Mouse (Mus musculus): ENCODE results near the gene Plekhs1.

The Plekhs1 gene

DNA sequence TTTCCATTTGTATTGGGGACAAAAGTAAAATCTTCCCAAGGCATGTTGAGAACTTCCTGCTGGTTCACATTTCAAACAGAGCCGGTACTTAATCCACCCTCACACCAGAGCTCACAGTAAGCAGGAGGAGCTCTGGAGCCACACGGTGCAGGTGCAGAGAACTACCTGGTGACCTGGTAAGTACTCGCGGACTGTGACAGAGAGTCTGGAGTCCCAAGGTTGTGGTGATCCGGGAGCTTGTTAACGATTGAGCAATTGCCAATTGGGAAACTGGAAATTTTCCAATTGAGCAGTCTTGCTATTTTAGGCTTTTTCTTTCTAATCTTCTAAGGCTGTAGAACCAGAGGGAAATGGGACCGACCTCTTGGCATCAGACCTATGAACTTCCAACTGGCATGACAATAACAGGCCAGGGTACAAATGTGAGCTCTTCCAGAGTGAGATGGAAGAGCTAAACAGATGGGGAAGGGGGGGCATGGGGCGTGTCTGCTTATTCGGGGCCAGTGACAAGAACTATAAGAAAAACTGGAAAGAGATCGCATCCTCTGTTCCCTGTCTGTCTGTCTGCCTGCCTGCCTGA, at the start of gene Plekhs1:
Plekhs1 (plus strand) TSS at position 119 of the 580 bp plus-strand sequence.
- DNase-seq (ENCODE audit: low spot score) = peak; percentile 47

GRCm38 (mm10) chr19:56418404-56418803, 43.0 kb upstream of the Plekhs1 start:
- DNase-seq (ENCODE audit: low spot score) = no peak

DNA sequence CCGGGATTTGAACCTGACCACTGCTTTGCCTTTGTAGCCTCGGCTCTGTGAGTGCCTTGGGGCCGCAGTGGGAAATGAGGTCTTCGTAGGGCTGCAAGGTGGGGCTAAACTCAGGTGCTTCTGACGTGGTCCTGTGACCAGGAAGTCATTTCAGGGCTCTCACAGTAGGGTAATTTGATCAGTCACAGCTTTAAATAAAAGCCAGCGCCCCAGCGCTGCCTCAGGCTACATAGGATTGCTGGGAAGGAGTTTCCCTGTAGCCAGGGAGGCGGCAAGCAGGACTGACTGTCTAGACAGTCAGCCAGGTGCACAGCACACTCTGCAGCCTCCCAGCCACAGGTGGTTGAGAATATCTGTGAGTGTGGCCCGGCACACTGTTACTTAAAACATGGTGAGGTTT, 42.0 kb upstream of the Plekhs1 start:
- DNase-seq (ENCODE audit: low spot score) = no peak

DNA sequence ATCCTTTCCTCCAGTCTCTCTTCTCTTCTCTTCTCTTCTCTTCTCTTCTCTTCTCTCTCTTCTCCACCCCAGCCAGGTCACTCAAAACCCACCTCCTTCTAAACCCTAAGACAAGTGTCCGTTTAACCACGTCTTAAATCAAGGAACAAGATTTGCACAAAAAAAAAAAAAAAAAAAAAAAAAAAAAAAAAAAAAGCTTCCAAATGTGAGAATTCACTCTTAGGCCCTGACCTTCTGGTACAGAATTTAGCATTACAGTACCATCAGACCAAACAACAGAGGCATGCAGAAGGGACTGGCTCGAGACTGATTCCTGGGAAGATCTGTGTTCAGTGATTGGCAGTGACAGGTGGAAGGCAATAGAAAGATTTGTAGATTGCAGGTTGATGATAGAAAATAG, 41.1 kb upstream of the Plekhs1 start:
- DNase-seq (ENCODE audit: low spot score) = no peak

DNA sequence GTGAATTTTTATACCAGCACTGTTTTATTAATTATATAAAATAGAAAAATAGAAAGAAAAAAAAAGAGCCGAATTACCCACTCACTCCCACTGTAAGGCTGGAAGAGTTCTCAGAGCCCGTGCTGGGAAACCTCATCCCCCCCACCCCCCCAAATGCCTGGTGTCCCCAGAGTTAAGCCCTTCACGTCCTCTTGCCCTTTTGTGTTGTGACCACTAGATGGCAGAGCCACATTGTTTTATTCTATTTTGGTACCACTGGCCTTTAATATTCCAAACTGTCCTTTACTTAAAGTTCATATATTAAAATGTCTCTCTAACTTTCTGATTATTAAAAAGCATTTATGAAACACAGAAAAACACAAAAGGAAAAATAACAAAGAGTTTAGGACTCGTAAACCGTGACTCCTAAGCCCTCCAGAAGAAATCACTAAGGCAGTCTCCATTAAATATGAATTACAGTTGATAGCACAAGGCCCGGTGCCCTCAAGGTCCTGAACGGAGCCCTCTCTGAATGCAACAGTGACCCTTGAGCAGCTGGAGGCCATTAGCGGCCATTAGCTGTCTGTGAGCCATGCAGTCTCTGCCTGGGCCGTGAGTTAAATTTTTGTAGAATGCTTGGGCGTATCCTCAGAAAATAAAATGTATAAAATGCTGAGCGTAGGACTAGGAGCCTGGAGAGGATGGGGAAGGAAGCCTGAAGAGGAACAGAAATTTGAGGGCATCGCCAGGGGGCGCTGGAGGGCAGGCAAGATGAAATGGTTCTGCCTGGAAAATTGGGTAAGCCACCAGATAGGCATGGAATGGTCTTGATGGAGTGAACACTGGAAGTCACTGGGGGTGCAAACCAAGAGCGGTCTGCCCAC, 38.7 kb upstream of the Plekhs1 start:
- DNase-seq (ENCODE audit: low spot score) = peak; percentile 89

- DNase-seq (ENCODE audit: low spot score) = no peak
Measured at GRCm38 (mm10) chr19:56423370-56423769, 38.1 kb upstream of the Plekhs1 start.

DNA sequence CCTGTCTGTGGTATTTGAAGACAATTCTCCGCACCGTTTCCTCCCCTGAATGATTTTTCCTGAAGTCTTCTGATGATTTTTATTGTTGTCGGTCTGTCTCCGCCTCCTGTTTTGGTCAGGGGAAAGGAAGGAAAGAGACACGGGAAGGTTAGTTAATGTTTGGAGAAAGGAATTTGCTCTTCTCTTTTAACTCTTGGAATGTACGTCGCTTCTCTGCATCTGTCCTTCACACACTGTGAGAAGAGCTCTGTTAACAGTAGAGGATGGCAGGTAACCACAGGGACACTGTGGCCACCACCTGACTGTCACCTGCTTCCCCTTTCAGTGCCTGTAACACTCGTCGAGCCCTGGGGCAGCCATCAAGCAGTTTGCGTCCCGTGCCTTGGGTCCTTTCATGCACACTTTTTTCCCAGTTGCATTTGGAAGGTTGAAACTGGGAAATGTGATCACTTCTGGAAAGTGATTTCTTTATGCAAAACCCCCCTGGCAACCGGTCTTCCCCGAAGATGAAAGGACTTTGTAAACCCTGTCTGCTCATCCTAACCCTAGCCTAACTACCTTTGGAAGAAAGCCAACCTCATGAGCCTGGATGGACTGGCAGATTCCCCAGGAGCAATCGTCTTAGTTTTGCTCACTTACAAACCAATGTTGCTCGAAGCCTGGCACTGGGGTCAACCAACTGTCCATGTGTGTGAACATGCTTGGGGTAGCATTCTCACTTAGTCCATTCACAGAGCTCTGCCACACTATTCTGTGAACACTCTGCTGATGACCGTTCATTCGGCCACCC, 36.6 kb upstream of the Plekhs1 start:
- no peak for DNase-seq (ENCODE audit: low spot score)

DNA sequence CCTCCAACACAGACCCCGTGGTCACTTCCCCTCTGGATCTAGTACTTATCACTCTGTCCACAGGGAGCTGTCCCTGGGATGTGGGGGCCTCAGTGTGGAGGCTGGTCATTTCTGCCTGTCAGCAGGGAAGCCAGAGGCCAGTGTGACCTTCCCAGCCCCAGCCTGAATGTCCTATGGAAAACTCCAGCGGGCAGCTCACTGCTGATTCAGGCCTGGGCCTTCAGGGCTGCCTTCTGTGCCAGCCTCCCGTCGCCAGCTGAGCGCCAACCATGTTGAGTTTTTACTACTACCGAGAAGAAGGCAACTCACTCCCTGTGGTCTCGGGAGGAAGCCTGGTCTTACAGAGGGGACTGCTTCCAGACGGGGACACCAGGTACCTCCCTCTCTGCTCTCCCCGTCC, 35.9 kb upstream of the Plekhs1 start:
- DNase-seq (ENCODE audit: low spot score) = no peak

DNA sequence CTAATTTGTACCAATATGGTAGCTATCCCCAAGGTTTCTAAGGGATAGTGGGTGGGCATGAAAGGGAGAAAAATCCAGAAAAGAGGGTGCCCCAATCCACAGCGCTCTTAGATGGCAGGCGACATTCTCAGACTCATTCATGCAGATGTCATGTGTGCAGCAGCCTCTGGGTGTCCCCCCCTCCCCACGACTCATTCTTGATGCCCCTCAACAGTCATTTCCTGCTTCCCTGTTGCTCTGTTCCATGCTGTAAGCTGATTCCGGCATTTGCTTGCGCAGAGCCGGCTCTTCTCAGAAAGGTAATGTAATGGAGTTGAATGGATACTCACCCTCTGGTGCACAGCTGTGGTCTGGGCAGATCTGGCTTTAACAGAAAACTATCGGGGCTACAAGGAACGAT, 31.1 kb upstream of the Plekhs1 start:
- DNase-seq (ENCODE audit: low spot score) = no peak

DNA sequence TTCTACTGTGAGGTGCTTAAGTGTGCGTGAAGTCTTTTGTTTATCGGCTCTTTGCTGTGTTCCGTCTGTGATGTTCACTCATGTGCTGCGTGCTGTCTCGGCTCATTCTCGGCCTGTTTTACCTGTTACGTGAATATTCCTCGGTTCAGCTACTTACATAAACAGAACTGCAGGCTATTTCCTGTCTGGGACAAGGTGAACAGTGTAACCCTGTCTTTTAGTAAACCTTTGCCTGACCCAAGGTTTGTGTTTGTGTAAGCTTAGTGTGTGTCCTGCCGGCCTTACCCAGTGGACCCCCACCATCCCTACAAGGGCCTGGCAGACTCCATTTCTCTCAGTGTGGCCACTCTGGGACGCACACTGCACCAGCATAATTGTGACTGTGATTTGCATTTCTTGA, 28.7 kb upstream of the Plekhs1 start:
- no peak for DNase-seq (ENCODE audit: low spot score)

GRCm38 (mm10) chr19:56433581-56433980, 27.9 kb upstream of the Plekhs1 start:
- DNase-seq (ENCODE audit: low spot score) = no peak

- no peak for DNase-seq (ENCODE audit: low spot score)
Measured at GRCm38 (mm10) chr19:56436380-56436779, 25.1 kb upstream of the Plekhs1 start.

GRCm38 (mm10) chr19:56438357-56439071, 22.9 kb upstream of the Plekhs1 start:
- peak; percentile 19 for DNase-seq (ENCODE audit: low spot score)

- DNase-seq (ENCODE audit: low spot score) = no peak
Measured at GRCm38 (mm10) chr19:56439072-56439434, 22.4 kb upstream of the Plekhs1 start.

DNA sequence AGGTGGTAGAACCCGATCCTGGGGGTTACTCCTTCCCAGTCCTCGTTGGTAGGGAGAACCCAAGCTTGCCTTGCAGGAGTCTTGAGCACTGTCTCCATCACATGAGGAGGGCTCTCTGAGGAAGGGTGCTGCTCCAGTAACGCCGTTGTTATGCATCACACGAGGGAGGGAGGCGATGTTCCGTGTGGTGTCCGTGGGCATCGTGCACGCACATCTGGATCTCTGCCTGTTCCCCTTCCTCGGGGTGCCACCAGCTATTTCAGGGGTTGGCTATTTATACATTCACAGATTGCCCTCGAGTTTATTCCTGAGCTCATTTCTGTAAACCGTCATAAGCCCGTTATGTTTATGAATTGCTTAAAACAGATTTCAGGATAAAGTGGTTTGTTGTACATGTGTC, 18.0 kb upstream of the Plekhs1 start:
- DNase-seq (ENCODE audit: low spot score) = no peak

- no peak for DNase-seq (ENCODE audit: low spot score)
Measured at GRCm38 (mm10) chr19:56448784-56449183, 12.7 kb upstream of the Plekhs1 start.

DNA sequence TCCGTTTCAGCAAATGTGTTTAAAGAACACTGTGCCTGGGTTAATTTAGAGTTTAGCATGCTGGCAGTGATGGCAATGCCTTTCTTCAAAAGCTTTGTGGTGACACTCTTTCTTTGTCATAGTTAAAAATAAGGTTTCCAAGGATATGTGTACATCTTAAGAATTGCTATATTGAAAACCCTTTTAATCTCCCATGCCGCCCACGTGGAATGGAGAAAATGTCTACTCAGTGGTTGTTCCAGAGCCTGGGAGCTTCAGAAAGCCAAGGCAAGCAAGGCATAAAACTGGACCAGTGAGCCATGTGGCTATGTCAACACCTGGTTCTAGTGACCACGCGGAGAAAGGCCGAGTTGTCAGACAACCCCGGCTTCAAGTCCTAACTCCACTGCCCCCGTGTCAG, 11.9 kb upstream of the Plekhs1 start:
- DNase-seq (ENCODE audit: low spot score) = no peak

DNA sequence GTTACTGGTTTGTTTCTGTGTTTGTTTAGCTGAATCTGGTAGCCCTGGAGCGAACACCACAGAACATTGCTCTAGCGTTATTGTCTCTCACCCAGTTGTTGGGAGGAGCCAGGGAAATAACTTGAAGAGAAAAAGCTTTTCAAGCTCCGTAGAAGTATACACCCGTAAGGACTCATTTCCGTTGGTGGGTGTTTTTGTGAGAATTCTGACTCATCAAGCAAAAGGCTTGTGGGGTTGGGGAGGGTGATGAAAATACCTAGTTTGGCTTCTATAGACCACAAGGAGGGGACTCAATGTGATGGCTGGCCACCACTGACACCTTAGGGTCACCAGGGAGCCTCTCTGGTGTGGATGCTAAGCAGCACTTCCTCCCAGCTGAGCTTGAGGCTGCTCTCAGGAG, 10.5 kb upstream of the Plekhs1 start:
- DNase-seq (ENCODE audit: low spot score) = no peak

GRCm38 (mm10) chr19:56451867-56452266, 9.6 kb upstream of the Plekhs1 start:
- peak; percentile 60 for DNase-seq (ENCODE audit: low spot score)

- DNase-seq (ENCODE audit: low spot score) = no peak
Measured at GRCm38 (mm10) chr19:56452421-56452820, 9.0 kb upstream of the Plekhs1 start.

DNA sequence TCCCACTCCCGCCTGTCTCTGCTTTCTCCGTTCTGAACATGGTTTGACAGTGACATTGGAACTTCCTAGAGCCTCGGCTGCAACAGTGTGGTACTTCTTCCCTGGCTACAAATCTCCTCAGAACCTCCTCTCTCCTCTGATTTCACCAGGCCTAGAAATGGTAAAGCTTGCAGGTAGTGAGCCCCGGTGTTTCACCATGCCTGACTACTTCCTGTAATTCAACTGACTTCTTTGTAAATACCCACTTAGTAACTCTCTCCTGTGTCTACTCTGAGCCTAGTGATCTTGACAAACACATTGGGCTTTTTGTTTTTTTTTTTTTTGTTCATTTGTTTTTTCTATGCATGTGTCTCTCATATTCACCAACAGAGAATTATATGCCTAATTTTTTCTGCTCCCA, 6.6 kb upstream of the Plekhs1 start:
- no peak for DNase-seq (ENCODE audit: low spot score)

- no peak for DNase-seq (ENCODE audit: low spot score)
Measured at GRCm38 (mm10) chr19:56455369-56455768, 6.1 kb upstream of the Plekhs1 start.

Data from adipocyte (in vitro differentiated cells).